Mouse (Mus musculus) liver, postnatal 0 days (tissue): ENCODE data around the gene Kif5c.

ENCODE experiments used
- CTCF ChIP-seq: sonication (generic); IDR thresholded peaks from 2 replicates; pipeline ENCODE4 v1.5.1; 2016; ENCODE audit warnings: antibody characterized with exemption, low read depth
- EP300 ChIP-seq: IDR thresholded peaks from 2 replicates; pipeline ENCODE4 v1.6.1; 2016; ENCODE audit warnings: antibody characterized with exemption, low read depth, mild to moderate bottlenecking

- TF ChIP-seq CTCF (no peak), EP300 (no peak)
Measured at GRCm38 (mm10) chr2:49661348-49661747, 42.2 kb downstream of the Kif5c start.
